Mouse (Mus musculus) limb, embryonic 10.5 days (tissue): ENCODE measurements around the gene Ifit1bl1. TPM values are rescaled to one million over a fixed set of nuclear protein-coding genes. Genes with fewer than 3 reads are reported as not detected.
"Not testable (repeated sequence)": the region's sequence is repeated elsewhere in the genome, so short reads cannot be mapped to it uniquely, and the experiment has no call there.

ENCODE experiments used
- DNase-seq: peaks from one replicate; pipeline ENCODE4 v3.0.0-alpha.2; 2017; ENCODE audit warnings: low spot score
- H3K27ac ChIP-seq: fragments of 300-500 bp; sonication (generic); 2 replicates; pipeline ENCODE4 v1.5.1; 2016; ENCODE audit warnings: mild to moderate bottlenecking
- H3K27me3 ChIP-seq: fragments of 300-500 bp; sonication (generic); 2 replicates; pipeline ENCODE4 v1.6.1; 2016; ENCODE audit warnings: low read depth, mild to moderate bottlenecking; ENCODE audit not compliant: poor library complexity, severe bottlenecking
- H3K36me3 ChIP-seq: fragments of 300-500 bp; sonication (generic); 2 replicates; pipeline ENCODE4 v1.6.1; 2016; ENCODE audit warnings: mild to moderate bottlenecking, moderate library complexity
- H3K4me1 ChIP-seq: fragments of 300-500 bp; sonication (generic); 2 replicates; pipeline ENCODE4 v1.6.1; 2016
- H3K4me3 ChIP-seq: fragments of 300-500 bp; sonication (generic); 2 replicates; pipeline ENCODE4 v1.5.1; 2016; ENCODE audit warnings: mild to moderate bottlenecking, moderate library complexity
- H3K9me3 ChIP-seq: fragments of 300-500 bp; sonication (generic); replicated peaks from 2 replicates; pipeline ENCODE4 v1.6.1; 2016; ENCODE audit warnings: mild to moderate bottlenecking
- WGBS: fragments of 180-500 bp; shearing (Covaris S2); methylation state at CpG from one replicate; pipeline ENCODE4 v1.1.7; 2016; 5-methylcytosine and 5-hydroxymethylcytosine counted together
- polyA plus RNA-seq: library from polyadenylated mRNA; unstranded; fragments of >200 nt; fragmentation: Nextera tagmentation; extraction: Ambion mirVana; gene quantifications from 2 replicates; pipeline ENCODE4 v1.2.1, GENCODE M21; 2016

The Ifit1bl1 gene
- polyA plus RNA-seq, 1 experiment from 2014 or later = not detected

GRCm38 (mm10) chr19:34612243-34613001 lies 10.7 kb upstream of the Ifit1bl1 start:
- not testable (repeated sequence) for H3K9me3 ChIP-seq, DNase-seq, H3K4me1 ChIP-seq, H3K27me3 ChIP-seq, H3K27ac ChIP-seq, H3K4me3 ChIP-seq, H3K36me3 ChIP-seq
- 86% methylated on average over 6 of the region's 11 CpGs for WGBS

GRCm38 (mm10) chr19:34610118-34610517 lies 8.4 kb upstream of the Ifit1bl1 start:
- DNase-seq, H3K27ac ChIP-seq, H3K4me3 ChIP-seq, H3K27me3 ChIP-seq, H3K36me3 ChIP-seq, H3K9me3 ChIP-seq, H3K4me1 ChIP-seq: not testable (repeated sequence)
- WGBS = 75% methylated on average over 3 of the region's 3 CpGs

GRCm38 (mm10) chr19:34607237-34608051 lies 5.7 kb upstream of the Ifit1bl1 start, which contains the start of gene Ifit3b:
TSS of gene Ifit3b (plus strand) at chr19:34607970.
- not testable (repeated sequence) for H3K27me3 ChIP-seq, H3K9me3 ChIP-seq, H3K4me1 ChIP-seq, H3K36me3 ChIP-seq, H3K27ac ChIP-seq, H3K4me3 ChIP-seq, DNase-seq
- WGBS = 66% methylated on average over 4 of the region's 4 CpGs

- no peaks in the 10 kb centered on the region for H3K4me1 ChIP-seq
- 91% methylated on average over 3 of the region's 3 CpGs for WGBS
- no peaks in the 10 kb centered on the region for H3K27me3 ChIP-seq
Measured at GRCm38 (mm10) chr19:34605472-34605871, 3.7 kb upstream of the Ifit1bl1 start.

GRCm38 (mm10) chr19:34599250-34599649 lies 2.5 kb downstream of the Ifit1bl1 start:
- not testable (repeated sequence) for H3K27ac ChIP-seq, H3K36me3 ChIP-seq, H3K9me3 ChIP-seq, H3K4me1 ChIP-seq, H3K4me3 ChIP-seq, H3K27me3 ChIP-seq, DNase-seq

More at GRCm38 (mm10) chr19:34605472-34605871, 3.7 kb upstream of the Ifit1bl1 start:
- no peak for DNase-seq
- Histone ChIP-seq H3K9me3 (no peaks in the 10 kb centered on the region), H3K27ac (no peak overlapping the region), H3K36me3 (no peaks in the 10 kb centered on the region), H3K4me3 (no peak overlapping the region)

- no peak overlapping the region for H3K27ac ChIP-seq
- no peaks in the 10 kb centered on the region for H3K9me3 ChIP-seq
- H3K36me3 ChIP-seq = no peaks in the 10 kb centered on the region
- no peaks in the 10 kb centered on the region for H3K27me3 ChIP-seq
- 90% methylated on average over 2 of the region's 2 CpGs for WGBS
- H3K4me1 ChIP-seq = no peaks in the 10 kb centered on the region
- no peak for DNase-seq
- no peak overlapping the region for H3K4me3 ChIP-seq
Measured at GRCm38 (mm10) chr19:34598341-34598740, 3.4 kb downstream of the Ifit1bl1 start.

GRCm38 (mm10) chr19:34596811-34597210 lies 4.9 kb downstream of the Ifit1bl1 start:
- no peak for DNase-seq
- Histone ChIP-seq H3K27ac (no peak overlapping the region), H3K4me1 (no peaks in the 10 kb centered on the region), H3K27me3 (no peaks in the 10 kb centered on the region), H3K9me3 (no peaks in the 10 kb centered on the region), H3K36me3 (no peaks in the 10 kb centered on the region), H3K4me3 (no peak overlapping the region)

- not testable (repeated sequence) for H3K9me3 ChIP-seq, H3K27me3 ChIP-seq, DNase-seq, H3K36me3 ChIP-seq, H3K27ac ChIP-seq, H3K4me1 ChIP-seq, H3K4me3 ChIP-seq
- WGBS = 82% methylated on average over 3 of the region's 3 CpGs
Measured at GRCm38 (mm10) chr19:34594523-34594922, 7.2 kb downstream of the Ifit1bl1 start.

GRCm38 (mm10) chr19:34593456-34593855 lies 8.3 kb downstream of the Ifit1bl1 start:
- no peak for DNase-seq
- no peaks in the 10 kb centered on the region for H3K36me3 ChIP-seq
- WGBS = 94% methylated on average over 2 of the region's 2 CpGs
- no peaks in the 10 kb centered on the region for H3K27me3 ChIP-seq
- H3K27ac ChIP-seq = no peak overlapping the region
- no peak overlapping the region for H3K4me3 ChIP-seq
- H3K4me1 ChIP-seq = no peaks in the 10 kb centered on the region
- H3K9me3 ChIP-seq = no peaks in the 10 kb centered on the region

GRCm38 (mm10) chr19:34588959-34589358 lies 12.8 kb downstream of the Ifit1bl1 start:
- Histone ChIP-seq H3K4me3 (no peak overlapping the region), H3K36me3 (no peaks in the 10 kb centered on the region), H3K27me3 (no peaks in the 10 kb centered on the region), H3K9me3 (no peaks in the 10 kb centered on the region), H3K4me1 (no peaks in the 10 kb centered on the region), H3K27ac (no peak overlapping the region)
- no peak for DNase-seq

- H3K4me1 ChIP-seq, H3K9me3 ChIP-seq, DNase-seq, H3K27ac ChIP-seq, H3K27me3 ChIP-seq, H3K4me3 ChIP-seq, H3K36me3 ChIP-seq: not testable (repeated sequence)
- 87% methylated on average over 6 of the region's 12 CpGs for WGBS
Measured at GRCm38 (mm10) chr19:34587898-34588692, 13.7 kb downstream of the Ifit1bl1 start.

GRCm38 (mm10) chr19:34585740-34586458 lies 15.9 kb downstream of the Ifit1bl1 start:
- WGBS = 75% methylated on average over 5 of the region's 5 CpGs
- not testable (repeated sequence) for H3K4me1 ChIP-seq, H3K4me3 ChIP-seq, DNase-seq, H3K9me3 ChIP-seq, H3K27me3 ChIP-seq, H3K27ac ChIP-seq, H3K36me3 ChIP-seq
